Mouse (Mus musculus): ENCODE results near the gene E2f1. TPM values are rescaled to one million over a fixed set of nuclear protein-coding genes. Genes with fewer than 3 reads are reported as not detected.

The E2f1 gene
- polyA plus RNA-seq, 1 experiment: 11.0 TPM

GRCm38 (mm10) chr2:154613118-154614115 lies 43.7 kb upstream of the E2f1 start, which contains the start of the genes Zfp341 and 4930519P11Rik:
TSS of gene Zfp341 (plus strand) at chr2:154613297.
TSS of gene 4930519P11Rik (minus strand) at chr2:154613437.
- Histone ChIP-seq H3K36me3 (ENCODE audit: control insufficient read depth, insufficient read depth) (no peaks in the 10 kb centered on the region), H3K4me2 (ENCODE audit: low read depth) (peak within 1 kb of the TSS; percentile 95), H3K27me3 (ENCODE audit: control insufficient read depth, insufficient read depth, insufficient read length) (peaks cover 3% of the 10 kb centered on the region), H3K4me3 (peak within 1 kb of the TSS; percentile 38), H3K79me2 (ENCODE audit: control insufficient read depth, insufficient read depth) (no peaks in the 10 kb centered on the region), H3ac (ENCODE audit: control insufficient read depth, insufficient read length) (peak within 1 kb of the TSS; percentile 38)
- TF ChIP-seq MYOD1 (IDR thresholded peaks at IDR 0.05; ENCODE audit: control insufficient read depth in 1 of 3, insufficient read length in 2 of 3, low read depth in 2 of 3) (peak in 1 of 3 experiments; percentile 62), E2F4 (IDR thresholded peaks at IDR 0.05; ENCODE audit: insufficient read depth) (no peak), USF1 (IDR thresholded peaks at IDR 0.05; ENCODE audit: low read depth) (no peak), SRF (IDR thresholded peaks at IDR 0.05; ENCODE audit: control insufficient read depth, insufficient read length, low read depth) (no peak), MAX (IDR thresholded peaks at IDR 0.05; ENCODE audit: low read depth) (no peak), MYOG (IDR thresholded peaks at IDR 0.05; ENCODE audit: control insufficient read depth in 1 of 3, insufficient read depth in 1 of 3, insufficient read length in 2 of 3, low read depth in 2 of 3) (peak in 2 of 3 experiments; percentile 11 to 41), TCF12 (IDR thresholded peaks at IDR 0.05; ENCODE audit: insufficient read depth, poor library complexity, severe bottlenecking) (no peak), POLR2AphosphoS2 (IDR thresholded peaks at IDR 0.05; ENCODE audit: insufficient read length, low read depth) (peak; percentile 69), CEBPB (IDR thresholded peaks at IDR 0.05; ENCODE audit: insufficient read depth, poor library complexity, severe bottlenecking) (no peak), TCF3 (IDR thresholded peaks at IDR 0.05; ENCODE audit: insufficient read length, low read depth) (no peak), POLR2A (IDR thresholded peaks at IDR 0.05; ENCODE audit: insufficient read length, low read depth) (peak; percentile 73), REST (IDR thresholded peaks at IDR 0.05; ENCODE audit: insufficient read depth, insufficient read length) (no peak)

- H3K4me2 ChIP-seq (ENCODE audit: low read depth): no peak overlapping the region
Observed at GRCm38 (mm10) chr2:154609050-154609767, 39.5 kb upstream of the E2f1 start.

GRCm38 (mm10) chr2:154606965-154607364 lies 37.3 kb upstream of the E2f1 start:
- Histone ChIP-seq H3K36me3 (ENCODE audit: control insufficient read depth, insufficient read depth) (no peaks in the 10 kb centered on the region), H3K27me3 (ENCODE audit: control insufficient read depth, insufficient read depth, insufficient read length) (peaks cover 4% of the 10 kb centered on the region), H3K79me2 (ENCODE audit: control insufficient read depth, insufficient read depth) (no peaks in the 10 kb centered on the region), H3K4me3 (no peak overlapping the region), H3ac (ENCODE audit: control insufficient read depth, insufficient read length) (no peak overlapping the region), H3K4me2 (ENCODE audit: low read depth) (no peak overlapping the region)
- TF ChIP-seq POLR2AphosphoS2 (IDR thresholded peaks at IDR 0.05; ENCODE audit: insufficient read length, low read depth) (no peak), E2F4 (IDR thresholded peaks at IDR 0.05; ENCODE audit: insufficient read depth) (no peak), MYOD1 (IDR thresholded peaks at IDR 0.05; ENCODE audit: control insufficient read depth in 1 of 3, insufficient read length in 2 of 3, low read depth in 2 of 3) (no peak), MYOG (IDR thresholded peaks at IDR 0.05; ENCODE audit: control insufficient read depth in 1 of 3, insufficient read depth in 1 of 3, insufficient read length in 2 of 3, low read depth in 2 of 3) (no peak), SRF (IDR thresholded peaks at IDR 0.05; ENCODE audit: control insufficient read depth, insufficient read length, low read depth) (no peak), USF1 (IDR thresholded peaks at IDR 0.05; ENCODE audit: low read depth) (no peak), TCF3 (IDR thresholded peaks at IDR 0.05; ENCODE audit: insufficient read length, low read depth) (no peak)

More at GRCm38 (mm10) chr2:154609050-154609767, 39.5 kb upstream of the E2f1 start:
- Histone ChIP-seq H3ac (ENCODE audit: control insufficient read depth, insufficient read length) (no peak overlapping the region), H3K79me2 (ENCODE audit: control insufficient read depth, insufficient read depth) (no peaks in the 10 kb centered on the region), H3K4me3 (no peak overlapping the region), H3K36me3 (ENCODE audit: control insufficient read depth, insufficient read depth) (no peaks in the 10 kb centered on the region), H3K27me3 (ENCODE audit: control insufficient read depth, insufficient read depth, insufficient read length) (peaks cover 4% of the 10 kb centered on the region)
- TF ChIP-seq MAX (IDR thresholded peaks at IDR 0.05; ENCODE audit: low read depth): no peak

GRCm38 (mm10) chr2:154604156-154604555 lies 34.5 kb upstream of the E2f1 start:
- Histone ChIP-seq H3K4me3 (peak overlapping the region; percentile 27), H3K36me3 (ENCODE audit: control insufficient read depth, insufficient read depth) (no peaks in the 10 kb centered on the region), H3K27me3 (ENCODE audit: control insufficient read depth, insufficient read depth, insufficient read length) (peaks cover 4% of the 10 kb centered on the region), H3ac (ENCODE audit: control insufficient read depth, insufficient read length) (no peak overlapping the region), H3K79me2 (ENCODE audit: control insufficient read depth, insufficient read depth) (no peaks in the 10 kb centered on the region), H3K4me2 (ENCODE audit: low read depth) (peak overlapping the region; percentile 81)
- TF ChIP-seq MAX (IDR thresholded peaks at IDR 0.05; ENCODE audit: low read depth): no peak
- TF ChIP-seq REST (IDR thresholded peaks at IDR 0.05; ENCODE audit: insufficient read depth, insufficient read length): no peak
- no peak for TF ChIP-seq POLR2A (IDR thresholded peaks at IDR 0.05; ENCODE audit: insufficient read length, low read depth)
- TF ChIP-seq TCF3 (IDR thresholded peaks at IDR 0.05; ENCODE audit: insufficient read length, low read depth): no peak
- TF ChIP-seq SRF (IDR thresholded peaks at IDR 0.05; ENCODE audit: control insufficient read depth, insufficient read length, low read depth): no peak
- no peak for TF ChIP-seq TCF12 (IDR thresholded peaks at IDR 0.05; ENCODE audit: insufficient read depth, poor library complexity, severe bottlenecking)
- no peak for TF ChIP-seq MYOD1 (IDR thresholded peaks at IDR 0.05; ENCODE audit: control insufficient read depth in 1 of 3, insufficient read length in 2 of 3, low read depth in 2 of 3)

All from myocyte (in vitro differentiated cells).